Mouse (Mus musculus): ENCODE data around the gene Eif2b2. TPM values are rescaled to one million over a fixed set of nuclear protein-coding genes. Genes with fewer than 3 reads are reported as not detected.

Gene Eif2b2
- 3.2 TPM for polyA plus RNA-seq (2014; fragmentation: Illumina TruSeq; extraction: RNeasy Lipid Tissue Mini Kit (QIAGEN cat#74804); ENCODE audit: low read depth, low replicate concordance)

DNA sequence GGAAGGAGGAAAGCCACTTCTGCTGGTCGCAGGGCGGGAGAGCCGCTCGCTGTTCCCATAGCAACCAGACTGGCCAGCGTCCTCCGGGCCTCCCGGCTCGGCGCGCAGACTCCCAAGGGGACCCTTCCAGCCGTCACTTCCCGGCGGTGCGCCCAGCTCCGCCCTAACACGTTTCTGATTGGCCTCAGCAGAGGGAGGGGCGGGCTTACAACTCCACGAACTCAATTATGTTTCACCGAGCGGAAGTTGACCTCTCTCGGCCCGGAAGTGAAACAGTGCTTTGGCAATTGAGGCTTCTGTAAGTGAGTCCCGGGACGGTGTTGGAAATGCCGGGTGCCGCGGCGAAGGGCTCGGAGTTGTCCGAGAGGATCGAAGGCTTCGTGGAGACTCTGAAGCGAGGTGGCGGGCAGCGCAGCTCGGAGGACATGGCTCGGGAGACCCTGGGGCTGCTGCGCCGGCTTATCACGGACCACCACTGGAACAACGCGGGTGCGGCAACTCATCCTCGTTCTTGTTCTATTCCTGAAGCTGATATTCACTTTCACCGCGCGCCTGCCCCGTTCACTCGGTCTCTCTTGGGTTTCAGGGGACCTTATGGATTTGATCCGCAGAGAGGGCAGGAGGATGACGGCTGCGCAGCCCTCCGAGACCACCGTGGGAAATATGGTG lies at the start of gene Eif2b2:
Gene Eif2b2 (plus strand): TSS at position 246 of the 669 bp plus-strand sequence.

DNA sequence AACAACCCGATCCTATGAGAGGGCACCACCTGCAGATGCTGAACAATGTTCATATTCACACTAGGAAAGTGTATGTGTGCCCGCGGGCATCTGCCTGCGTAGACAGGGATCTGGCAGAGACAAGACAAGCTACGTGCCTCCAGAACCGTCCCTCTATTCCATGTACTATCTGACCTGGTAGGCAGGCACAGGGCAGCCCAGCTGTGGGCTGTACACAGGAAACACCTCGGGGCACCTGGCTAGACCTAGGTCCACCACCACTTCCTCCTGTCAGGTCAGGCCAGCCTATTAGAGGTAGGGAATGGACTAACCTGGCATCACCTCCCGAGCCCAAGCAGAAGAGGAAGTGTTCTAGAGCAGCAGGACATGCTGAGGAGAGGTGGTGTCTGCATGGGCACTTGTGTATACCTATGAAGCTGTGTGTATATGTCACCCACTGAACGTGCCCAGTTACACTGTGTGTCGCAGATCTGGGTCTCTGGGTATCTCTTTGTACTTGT lies 41.5 kb upstream of the Eif2b2 start, which contains the start of gene Pgf:
Gene Pgf (minus strand): TSS at position 51 of the 500 bp plus-strand sequence.

DNA sequence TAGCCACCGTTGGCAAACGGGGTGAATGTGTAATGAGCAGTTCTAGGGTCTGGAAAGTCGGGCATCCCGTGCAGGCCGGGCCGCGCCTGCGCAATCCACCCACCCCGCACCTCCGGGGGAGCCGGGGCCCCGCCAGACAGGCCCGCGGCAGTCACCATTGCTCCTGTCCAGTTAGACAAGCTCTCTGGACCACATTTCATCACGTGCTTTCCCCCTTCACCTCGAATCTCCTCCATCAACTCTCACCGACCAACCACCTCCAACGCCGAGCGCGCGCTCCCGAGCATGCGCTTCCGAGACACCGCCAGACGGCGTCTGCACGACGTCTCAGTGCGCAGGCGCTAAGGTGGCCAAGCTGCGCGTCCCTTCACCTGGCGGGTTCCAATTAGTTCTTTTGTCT lies 51.0 kb downstream of the Eif2b2 start, which contains the start of gene Mlh3:
Gene Mlh3 (minus strand): TSS at position 281 of the 400 bp plus-strand sequence.

Other genes with a start within 250 kb of the Eif2b2 start
- gene Fcf1, start 248.6 kb upstream of the Eif2b2 start, polyA plus RNA-seq (2014; fragmentation: Illumina TruSeq; extraction: RNeasy Lipid Tissue Mini Kit (QIAGEN cat#74804); ENCODE audit: low read depth, low replicate concordance), result 121 TPM
- gene Arel1, start 248.6 kb upstream of the Eif2b2 start, polyA plus RNA-seq (2014; fragmentation: Illumina TruSeq; extraction: RNeasy Lipid Tissue Mini Kit (QIAGEN cat#74804); ENCODE audit: low read depth, low replicate concordance), result 11.5 TPM
- 33.6 TPM for gene Ylpm1, start 223.2 kb upstream of the Eif2b2 start, polyA plus RNA-seq (2014; fragmentation: Illumina TruSeq; extraction: RNeasy Lipid Tissue Mini Kit (QIAGEN cat#74804); ENCODE audit: low read depth, low replicate concordance)
- gene Prox2, start 108.7 kb upstream of the Eif2b2 start, polyA plus RNA-seq (2014; fragmentation: Illumina TruSeq; extraction: RNeasy Lipid Tissue Mini Kit (QIAGEN cat#74804); ENCODE audit: low read depth, low replicate concordance), result 1.5 TPM
- gene Dlst, start 108.6 kb upstream of the Eif2b2 start, polyA plus RNA-seq (2014; fragmentation: Illumina TruSeq; extraction: RNeasy Lipid Tissue Mini Kit (QIAGEN cat#74804); ENCODE audit: low read depth, low replicate concordance), result 373 TPM
- gene Rps6kl1, start 68.2 kb upstream of the Eif2b2 start, polyA plus RNA-seq (2014; fragmentation: Illumina TruSeq; extraction: RNeasy Lipid Tissue Mini Kit (QIAGEN cat#74804); ENCODE audit: low read depth, low replicate concordance), result not detected
- gene Pgf, start 41.7 kb upstream of the Eif2b2 start, polyA plus RNA-seq (2014; fragmentation: Illumina TruSeq; extraction: RNeasy Lipid Tissue Mini Kit (QIAGEN cat#74804); ENCODE audit: low read depth, low replicate concordance), result not detected
- gene Mlh3, start 51.1 kb downstream of the Eif2b2 start, polyA plus RNA-seq (2014; fragmentation: Illumina TruSeq; extraction: RNeasy Lipid Tissue Mini Kit (QIAGEN cat#74804); ENCODE audit: low read depth, low replicate concordance), result 29.9 TPM
- 21.7 TPM for gene Acyp1, start 69.0 kb downstream of the Eif2b2 start, polyA plus RNA-seq (2014; fragmentation: Illumina TruSeq; extraction: RNeasy Lipid Tissue Mini Kit (QIAGEN cat#74804); ENCODE audit: low read depth, low replicate concordance)
- 3.3 TPM for gene Zc2hc1c, start 69.1 kb downstream of the Eif2b2 start, polyA plus RNA-seq (2014; fragmentation: Illumina TruSeq; extraction: RNeasy Lipid Tissue Mini Kit (QIAGEN cat#74804); ENCODE audit: low read depth, low replicate concordance)
- gene Nek9, start 119.9 kb downstream of the Eif2b2 start, polyA plus RNA-seq (2014; fragmentation: Illumina TruSeq; extraction: RNeasy Lipid Tissue Mini Kit (QIAGEN cat#74804); ENCODE audit: low read depth, low replicate concordance), result 38.2 TPM
- gene Tmed10, start 155.4 kb downstream of the Eif2b2 start, polyA plus RNA-seq (2014; fragmentation: Illumina TruSeq; extraction: RNeasy Lipid Tissue Mini Kit (QIAGEN cat#74804); ENCODE audit: low read depth, low replicate concordance), result 246 TPM